Mouse (Mus musculus) activated CD4-positive, CD25-positive, alpha-beta regulatory T cell, adult 4 months (primary cell): Measurements from ENCODE around the gene Mcm6. TPM values are rescaled to one million over a fixed set of nuclear protein-coding genes. Genes with fewer than 3 reads are reported as not detected.

Source experiments
- ATAC-seq: one replicate; pipeline ENCODE4 v1.8.0; 2017
- polyA plus RNA-seq, 2 experiments: library from polyadenylated mRNA; unstranded; fragments of 100-300 nt; shearing (Covaris generic); gene quantifications; one replicate each; pipeline ENCODE4 v1.2.1; 2017

The Mcm6 gene
- polyA plus RNA-seq: 100 to 1,000 TPM; 124 to 149 TPM

DNA sequence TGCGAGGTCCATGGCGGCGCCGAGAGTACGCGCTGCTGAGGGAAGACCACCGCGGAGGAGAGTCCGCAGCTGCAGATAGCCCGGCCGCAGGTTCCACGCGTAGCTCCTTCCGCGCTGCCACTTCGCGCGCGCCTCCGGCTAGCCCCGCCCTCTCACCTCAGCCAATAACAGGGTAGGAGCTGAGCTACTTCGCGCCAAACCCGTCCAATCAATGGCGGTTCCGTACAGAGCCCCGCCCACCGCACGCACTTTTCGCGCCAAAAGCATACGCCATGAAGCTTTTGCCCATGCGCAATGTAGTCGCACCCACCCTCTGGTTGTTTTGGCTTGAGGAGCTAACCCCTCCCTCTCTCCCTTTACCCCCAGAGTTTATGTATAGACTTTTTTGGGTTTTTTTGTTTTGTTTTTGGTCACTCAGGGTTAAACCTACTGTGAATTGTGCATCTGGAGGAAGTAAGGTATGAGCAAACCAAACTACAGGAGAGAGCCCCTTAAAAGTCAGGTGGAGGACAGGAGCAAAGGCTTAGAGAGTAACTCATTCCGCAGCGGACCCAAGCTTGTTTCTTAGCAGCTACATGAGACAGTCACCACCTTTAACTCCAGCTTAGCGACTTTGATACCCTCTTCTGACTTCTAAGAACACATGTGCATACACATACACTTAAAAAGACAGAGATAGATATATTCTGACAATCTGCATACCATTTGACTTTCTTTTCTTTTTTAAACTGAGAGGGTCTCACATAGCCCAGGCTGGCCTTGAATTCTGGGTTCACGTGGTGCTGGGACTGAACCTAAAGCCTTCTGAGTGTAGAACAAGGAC is at the start of gene Mcm6:
Gene Mcm6 (minus strand): TSS at position 111 of the 823 bp plus-strand sequence.
- peak; percentile 94 for ATAC-seq

DNA sequence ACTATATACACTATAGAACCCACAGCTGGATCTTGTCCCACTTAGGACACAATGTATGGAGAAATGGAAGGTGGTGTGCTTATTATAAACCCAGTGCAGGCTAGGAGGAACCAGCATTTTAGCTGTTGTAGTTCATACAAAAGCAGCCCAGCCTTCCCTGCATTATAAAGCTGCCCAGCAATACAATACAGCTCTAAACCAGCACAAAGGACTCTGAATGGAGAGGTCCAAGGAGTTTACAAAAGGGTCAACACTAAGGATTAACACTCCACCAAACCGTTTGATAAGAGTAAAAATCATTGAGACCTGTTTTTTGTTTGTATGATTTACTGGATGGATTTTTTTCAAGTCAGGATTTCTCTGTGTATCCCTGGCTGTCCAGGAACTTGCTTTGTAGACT is 47.4 kb upstream of the Mcm6 start:
- ATAC-seq: no peak

DNA sequence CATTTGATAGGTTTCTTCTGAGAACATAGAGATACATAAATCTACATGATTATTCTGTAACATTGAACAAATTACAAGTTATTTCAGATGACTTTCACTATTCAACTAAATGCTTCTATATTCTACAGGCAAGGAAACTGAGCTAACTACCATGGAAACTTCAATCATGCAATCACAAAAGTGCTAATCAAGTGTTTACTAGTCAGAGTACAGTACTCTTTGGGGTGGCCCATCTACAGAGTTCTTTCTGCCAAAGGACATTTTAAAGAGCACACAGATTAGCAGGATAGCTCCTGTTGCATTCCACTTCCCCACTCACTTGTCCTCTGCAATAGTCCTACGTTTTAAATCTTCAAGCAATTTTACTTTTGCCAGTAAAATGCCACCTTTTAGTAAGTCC is 46.2 kb upstream of the Mcm6 start:
- ATAC-seq: no peak

GRCm38 (mm10) chr1:128405041-128405481 is 45.6 kb upstream of the Mcm6 start:
- ATAC-seq: peak; percentile 40

GRCm38 (mm10) chr1:128400926-128401325 is 41.5 kb upstream of the Mcm6 start:
- ATAC-seq: no peak

GRCm38 (mm10) chr1:128399941-128400915 is 40.8 kb upstream of the Mcm6 start:
- no peak for ATAC-seq

DNA sequence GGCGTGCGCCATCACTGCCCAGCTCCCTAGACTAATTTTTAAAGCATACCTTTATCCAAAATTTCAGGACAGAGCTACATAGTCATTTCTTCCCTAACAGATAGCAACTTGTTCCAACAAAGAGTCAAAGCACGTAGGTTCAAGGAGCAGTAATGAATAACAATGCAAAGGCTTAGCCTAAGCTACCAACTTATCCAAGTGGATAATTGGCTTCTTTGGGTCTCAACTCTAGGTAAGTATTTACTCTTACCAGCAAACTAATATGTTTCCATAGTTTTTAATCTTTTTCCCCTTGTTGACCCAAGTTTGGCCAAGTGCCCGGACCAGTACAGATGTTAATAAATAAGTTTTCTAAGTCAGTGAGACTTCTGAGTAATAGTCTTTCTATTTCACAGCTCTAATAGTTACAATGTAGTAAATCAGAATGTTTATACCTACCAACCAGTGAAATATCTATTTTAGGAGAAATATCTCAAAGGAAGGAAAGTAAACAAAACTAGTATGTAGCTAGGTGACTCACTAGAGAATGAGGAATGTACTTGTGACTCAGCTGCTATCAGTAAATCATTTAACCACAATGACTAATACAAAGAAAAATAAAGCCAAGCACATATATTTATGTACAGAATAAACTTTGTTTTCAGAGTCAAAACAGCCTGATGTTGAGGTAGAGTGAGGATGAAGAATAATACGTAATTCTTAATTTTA is 39.4 kb upstream of the Mcm6 start:
- peak; percentile 97 for ATAC-seq

DNA sequence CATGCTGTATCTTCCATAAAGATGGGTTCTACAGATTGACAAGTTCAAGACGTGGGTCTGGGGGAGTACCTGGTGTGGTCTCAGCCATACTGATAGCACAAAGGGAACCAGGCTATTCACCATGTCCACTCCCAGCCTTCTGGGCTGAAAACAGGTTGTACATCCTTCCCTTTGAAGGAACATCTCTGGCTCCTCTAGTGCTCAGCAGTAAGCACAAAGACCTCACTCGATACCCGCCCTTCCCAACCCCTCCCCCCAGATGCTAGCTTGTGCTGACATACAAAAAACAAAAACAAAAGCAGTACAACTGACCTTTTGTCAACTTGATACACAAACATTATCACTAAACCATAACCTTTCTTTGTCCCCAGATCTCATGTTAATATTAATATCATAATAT is 35.2 kb upstream of the Mcm6 start:
- no peak for ATAC-seq

DNA sequence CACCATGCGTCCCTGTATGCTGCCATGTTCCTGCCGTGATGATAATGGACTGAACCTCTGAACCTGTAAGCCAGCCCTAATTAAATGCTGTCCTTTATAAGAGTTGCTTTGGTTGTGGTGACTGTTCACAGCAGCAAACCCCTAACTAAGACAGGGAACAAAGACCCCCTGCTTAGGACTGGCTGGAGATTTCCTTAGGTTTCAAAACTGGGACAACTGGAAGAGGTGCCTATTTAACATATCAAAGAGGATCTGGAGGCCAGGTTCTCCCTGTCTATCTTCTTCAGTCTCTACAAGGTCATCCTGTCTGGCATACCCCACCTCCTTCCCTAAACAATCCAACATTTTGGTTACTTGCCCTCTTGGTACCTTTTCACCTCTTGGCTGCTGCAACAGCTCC is 32.9 kb upstream of the Mcm6 start:
- no peak for ATAC-seq

DNA sequence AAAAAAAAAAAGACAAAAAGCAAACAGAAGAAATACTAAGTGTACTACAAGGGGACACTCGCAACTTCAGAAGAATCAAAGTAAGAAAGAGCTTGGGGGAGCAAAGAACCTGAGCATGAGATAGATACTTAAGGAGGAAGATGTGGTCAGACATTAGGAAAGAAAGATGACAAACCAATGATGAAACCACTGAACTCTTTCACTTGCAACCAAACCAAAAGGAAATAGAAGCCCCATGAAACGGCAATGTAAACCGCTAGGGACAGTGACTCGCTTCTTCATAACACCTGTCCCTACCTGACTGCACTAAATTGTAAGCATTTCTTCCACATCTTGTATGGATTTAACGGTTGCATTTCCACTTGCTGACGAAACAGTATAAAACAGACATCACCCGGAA is 27.0 kb upstream of the Mcm6 start:
- peak; percentile 66 for ATAC-seq

DNA sequence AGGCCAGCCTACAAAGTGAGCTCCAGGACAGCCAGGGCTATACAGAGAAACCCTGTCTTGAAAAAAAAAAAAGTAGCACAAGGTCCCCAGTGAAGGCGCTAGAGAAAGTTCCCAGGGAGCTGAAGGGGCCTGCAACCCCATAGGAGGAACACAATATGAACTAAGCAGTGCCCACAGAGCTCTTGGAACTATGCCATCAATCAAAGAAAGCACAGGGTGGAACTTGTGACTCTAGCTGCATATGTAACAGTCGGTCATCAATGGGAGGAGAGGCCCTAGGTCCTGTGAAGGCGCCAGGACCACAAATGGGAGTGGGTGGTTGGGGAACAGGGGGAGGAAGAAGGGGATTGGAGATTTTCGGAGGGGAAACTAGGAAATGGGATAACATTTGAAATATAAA is 17.4 kb upstream of the Mcm6 start:
- no peak for ATAC-seq

- ATAC-seq: no peak
These were observed 12.8 kb upstream of the Mcm6 start for GRCm38 (mm10) chr1:128372143-128372860.

DNA sequence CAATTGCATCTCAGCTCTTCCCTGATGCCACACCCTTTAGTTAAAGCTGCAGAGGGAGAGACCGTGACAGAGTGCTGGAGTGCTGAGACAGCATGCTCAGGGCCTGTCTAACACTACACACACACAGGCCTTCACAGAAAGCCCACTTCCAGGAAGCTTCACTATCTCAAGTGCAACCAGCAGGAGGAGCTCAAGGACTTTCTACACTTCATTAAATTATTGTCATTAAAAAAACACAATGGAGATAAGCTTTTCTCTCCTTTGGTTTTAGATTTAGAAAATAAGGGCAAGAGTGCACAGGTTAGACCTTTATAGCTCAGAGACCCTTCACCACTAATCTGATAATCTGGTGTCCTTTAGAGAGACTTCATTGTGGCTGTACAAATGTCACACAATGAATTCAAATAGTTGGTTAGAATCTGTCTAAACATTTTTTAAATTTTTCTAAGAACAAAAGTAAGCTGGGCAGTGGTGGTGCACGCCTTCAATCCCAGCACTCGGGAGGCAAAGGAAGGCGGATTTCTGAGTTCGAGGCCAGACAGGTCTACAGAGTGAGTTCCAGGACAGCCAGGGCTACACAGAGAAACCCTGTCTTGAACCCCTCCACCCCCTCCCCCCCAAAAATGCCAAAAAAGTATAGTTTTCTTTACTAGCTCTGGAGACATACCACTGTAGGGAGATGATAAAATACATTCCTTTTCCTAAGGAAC is 9.4 kb upstream of the Mcm6 start:
- peak; percentile 78 for ATAC-seq

- no peak for ATAC-seq
These were observed 1.1 kb upstream of the Mcm6 start for GRCm38 (mm10) chr1:128360601-128361000.

GRCm38 (mm10) chr1:128358916-128359553 is 429 bp downstream of the Mcm6 start:
- ATAC-seq: peak; percentile 44

DNA sequence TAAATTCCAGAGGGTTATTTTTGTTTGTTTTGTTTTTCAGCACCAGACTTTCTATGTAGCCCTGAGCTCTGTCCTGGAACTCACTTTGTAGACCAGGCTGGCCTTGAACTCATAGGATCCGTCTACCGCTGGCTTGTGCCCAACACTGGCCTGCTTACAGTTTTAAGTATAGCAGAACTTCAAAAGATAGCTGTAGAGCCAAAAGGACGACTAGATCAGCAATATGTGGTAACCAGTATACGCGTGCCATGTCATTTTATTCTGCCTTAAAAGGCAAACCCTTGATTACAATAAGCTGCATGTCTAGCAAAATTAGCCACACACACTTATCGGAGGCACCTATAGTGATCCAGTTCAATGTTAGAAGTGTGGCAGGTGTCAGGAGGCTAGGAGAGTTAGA is 1.2 kb downstream of the Mcm6 start:
- no peak for ATAC-seq

DNA sequence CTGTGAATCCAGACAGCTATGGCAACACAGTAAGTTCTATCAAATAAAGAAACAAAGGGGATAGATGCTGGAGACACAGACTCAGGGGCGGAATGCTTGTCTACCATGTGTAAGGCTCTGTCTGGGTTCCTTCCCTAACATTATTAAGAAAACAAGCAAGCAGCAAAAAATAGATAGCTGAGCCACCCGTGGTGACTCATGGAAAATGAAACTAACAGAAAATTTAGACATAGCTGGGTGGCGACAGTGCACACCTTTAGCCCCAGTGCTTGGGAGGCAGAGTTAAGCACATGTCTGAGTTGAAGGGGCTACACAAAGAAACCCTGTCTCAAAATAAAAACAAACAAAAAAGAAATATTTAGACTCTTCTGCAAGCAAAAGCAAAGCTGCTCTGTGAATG is 2.0 kb downstream of the Mcm6 start:
- peak; percentile 15 for ATAC-seq

DNA sequence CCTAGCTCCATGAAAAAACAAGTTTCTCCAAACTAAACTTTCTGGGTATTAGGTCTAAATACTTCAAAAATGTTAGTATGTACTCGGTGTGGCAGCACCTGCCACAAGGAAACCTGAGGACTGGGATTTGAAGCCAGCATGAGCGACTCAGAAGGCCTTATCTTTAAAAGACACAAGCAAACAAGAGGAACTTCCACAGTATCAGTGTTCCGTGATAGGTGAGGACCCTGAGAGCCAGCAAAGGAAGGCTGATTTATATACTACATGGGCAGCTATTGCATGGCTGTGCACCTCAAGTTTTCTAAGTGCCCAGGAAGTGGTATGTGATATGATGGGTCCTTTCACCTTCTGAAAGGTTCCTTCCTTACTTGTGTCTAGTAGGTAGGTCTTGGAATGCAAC is 6.4 kb downstream of the Mcm6 start:
- ATAC-seq: no peak

GRCm38 (mm10) chr1:128344232-128344631 is 15.2 kb downstream of the Mcm6 start:
- no peak for ATAC-seq

DNA sequence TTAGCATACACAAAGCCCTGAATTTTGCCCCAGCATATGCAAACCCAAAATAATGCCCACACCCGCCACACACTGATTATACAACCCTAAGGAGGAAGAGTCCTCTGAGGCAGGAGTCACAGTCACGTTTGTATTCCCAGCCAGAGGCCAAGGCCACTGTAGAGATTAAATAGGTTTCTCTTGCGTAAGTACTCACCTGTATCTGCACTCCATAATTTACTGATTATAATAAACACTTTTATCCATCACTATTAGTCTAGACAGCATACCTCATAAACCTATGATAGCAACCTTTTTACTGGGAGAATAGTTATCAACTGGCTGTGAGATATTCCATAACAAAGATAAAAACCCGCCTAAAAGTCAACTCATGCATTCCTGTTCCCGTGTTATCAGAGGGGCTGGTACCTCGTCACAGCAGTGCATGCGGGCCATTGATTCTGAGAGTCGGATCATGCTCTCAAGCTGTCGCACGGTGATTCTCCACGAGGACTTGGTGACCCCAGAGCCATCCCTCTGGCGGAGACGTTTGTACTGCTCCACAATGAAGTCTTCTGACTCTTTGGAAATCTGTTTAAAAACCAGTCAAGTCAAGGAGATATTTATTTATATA is 21.6 kb downstream of the Mcm6 start:
- no peak for ATAC-seq
